Mouse (Mus musculus) forebrain, embryonic 14.5 days (tissue): ENCODE measurements around the gene Scn3b. TPM values are rescaled to one million over a fixed set of nuclear protein-coding genes. Genes with fewer than 3 reads are reported as not detected.

ENCODE experiments used
- ATAC-seq: fragments of 200-750 bp; cut with Nextera tagmentation; 2 replicates; pipeline ENCODE4 v1.8.0; 2017; ENCODE audit warnings: mild to moderate bottlenecking, moderate library complexity
- DNase-seq: peaks from one replicate; pipeline ENCODE4 v3.0.0-alpha.2; 2015; ENCODE audit warnings: low spot score
- H3K27ac ChIP-seq: fragments of 300-500 bp; sonication (generic); 2 replicates; pipeline ENCODE4 v1.5.1; 2014; ENCODE audit warnings: low read depth, mild to moderate bottlenecking, control low read depth, low read length, moderate library complexity
- H3K27me3 ChIP-seq: fragments of 300-500 bp; sonication (generic); replicated peaks from 2 replicates; pipeline ENCODE4 v1.6.1; 2014; ENCODE audit warnings: low read length, control low read depth, mixed read lengths; ENCODE audit not compliant: control insufficient read depth, insufficient read depth
- H3K36me3 ChIP-seq: fragments of 300-500 bp; sonication (generic); 2 replicates; pipeline ENCODE4 v1.6.1; 2014; ENCODE audit warnings: low read length, control low read depth; ENCODE audit not compliant: control insufficient read depth, insufficient read depth
- H3K4me1 ChIP-seq: fragments of 300-500 bp; sonication (generic); 2 replicates; pipeline ENCODE4 v1.6.1; 2014; ENCODE audit warnings: antibody characterized with exemption, low read length, control low read depth; ENCODE audit not compliant: control insufficient read depth, insufficient read depth
- H3K4me2 ChIP-seq: fragments of 300-500 bp; sonication (generic); 2 replicates; pipeline ENCODE4 v1.6.1; 2014; ENCODE audit warnings: mild to moderate bottlenecking, control low read depth, low read length
- H3K4me3 ChIP-seq: fragments of 300-500 bp; sonication (generic); 2 replicates; pipeline ENCODE4 v1.5.1; 2014; ENCODE audit warnings: low read depth, low read length, control low read depth
- H3K9ac ChIP-seq: fragments of 300-500 bp; sonication (generic); 2 replicates; pipeline ENCODE4 v1.6.1; 2014; ENCODE audit warnings: mild to moderate bottlenecking, low read length, control low read depth, moderate library complexity
- H3K9me3 ChIP-seq: fragments of 300-500 bp; sonication (generic); replicated peaks from 2 replicates; pipeline ENCODE4 v1.6.1; 2016; ENCODE audit warnings: low read length, control low read depth, mixed read lengths; ENCODE audit not compliant: control insufficient read depth
- WGBS: fragments of 180-500 bp; shearing (Covaris S2); extraction: QIAGEN DNeasy Blood & Tissue Kit; methylation state at CpG from one replicate; pipeline ENCODE4 v1.1.7; 2014; 5-methylcytosine and 5-hydroxymethylcytosine counted together
- polyA plus RNA-seq: library from polyadenylated mRNA; unstranded; fragments of >200 nt; fragmentation: Nextera tagmentation; extraction: Ambion mirVana; gene quantifications from 2 replicates; pipeline ENCODE4 v1.2.1, GENCODE M21; 2014

The Scn3b gene
- polyA plus RNA-seq, 1 experiment from 2014 or later: 88.6 TPM

- Histone ChIP-seq H3K36me3 (no peaks in the 10 kb centered on the region), H3K4me3 (no peak overlapping the region), H3K27me3 (no peaks in the 10 kb centered on the region), H3K4me1 (peaks cover 10% of the 10 kb centered on the region; the same call in 1 of the 2 replicates), H3K9ac (no peak overlapping the region), H3K9me3 (no peaks in the 10 kb centered on the region), H3K4me2 (no peak overlapping the region), H3K27ac (no peak overlapping the region)
- no peak for ATAC-seq
- DNase-seq: no peak
- WGBS: 15% methylated on average over 4 of the region's 4 CpGs
Measured at GRCm38 (mm10) chr9:40239749-40240148, 29.3 kb upstream of the Scn3b start.

- H3K27me3 ChIP-seq: no peaks in the 10 kb centered on the region
- DNase-seq (no peak), ATAC-seq (no peak)
- 31% methylated on average over 5 of the region's 5 CpGs for WGBS
- no peaks in the 10 kb centered on the region for H3K9me3 ChIP-seq
- no peak overlapping the region for H3K4me3 ChIP-seq
- H3K9ac ChIP-seq: no peak overlapping the region
- H3K4me1 ChIP-seq: peaks cover 10% of the 10 kb centered on the region; the same call in 1 of the 2 replicates
- no peaks in the 10 kb centered on the region for H3K36me3 ChIP-seq
- H3K4me2 ChIP-seq: peak overlapping the region; percentile 57; the same call in 1 of the 2 replicates
- no peak overlapping the region for H3K27ac ChIP-seq
Measured at GRCm38 (mm10) chr9:40240311-40240710, 28.7 kb upstream of the Scn3b start.

- under 1% methylated on average over 15 of the region's 15 CpGs for WGBS
- Histone ChIP-seq H3K27ac (peak overlapping the region; percentile 81), H3K4me1 (peaks cover 10% of the 10 kb centered on the region; the same call in 1 of the 2 replicates), H3K9ac (peak overlapping the region; percentile 67), H3K27me3 (no peaks in the 10 kb centered on the region), H3K36me3 (no peaks in the 10 kb centered on the region), H3K4me3 (peak overlapping the region; percentile 39), H3K9me3 (no peaks in the 10 kb centered on the region), H3K4me2 (peak overlapping the region; percentile 57)
- DNase-seq (peak; percentile 85), ATAC-seq (peak; percentile 88)
Measured at GRCm38 (mm10) chr9:40241223-40241801, 27.7 kb upstream of the Scn3b start.

GRCm38 (mm10) chr9:40241951-40242888 lies 26.8 kb upstream of the Scn3b start:
- H3K9ac ChIP-seq: peak overlapping the region; percentile 67
- ATAC-seq (peak; percentile 82), DNase-seq (peak; percentile 90)
- no peaks in the 10 kb centered on the region for H3K9me3 ChIP-seq
- peaks cover 10% of the 10 kb centered on the region; the same call in 1 of the 2 replicates for H3K4me1 ChIP-seq
- H3K4me3 ChIP-seq: peak overlapping the region; percentile 39
- WGBS: 54% methylated on average over 13 of the region's 13 CpGs
- H3K27ac ChIP-seq: peak overlapping the region; percentile 81
- H3K4me2 ChIP-seq: peak overlapping the region; percentile 57
- no peaks in the 10 kb centered on the region for H3K36me3 ChIP-seq
- H3K27me3 ChIP-seq: no peaks in the 10 kb centered on the region

- DNase-seq (no peak), ATAC-seq (no peak)
- H3K4me2 ChIP-seq: no peak overlapping the region
- WGBS: 89% methylated on average over 9 of the region's 9 CpGs
- H3K36me3 ChIP-seq: no peaks in the 10 kb centered on the region
- H3K9me3 ChIP-seq: no peaks in the 10 kb centered on the region
- H3K4me1 ChIP-seq: peaks cover 9% of the 10 kb centered on the region; the same call in 1 of the 2 replicates
- H3K27ac ChIP-seq: no peak overlapping the region
- H3K4me3 ChIP-seq: no peak overlapping the region
- H3K27me3 ChIP-seq: no peaks in the 10 kb centered on the region
- H3K9ac ChIP-seq: no peak overlapping the region
Measured at GRCm38 (mm10) chr9:40245466-40245865, 23.6 kb upstream of the Scn3b start.

- Histone ChIP-seq H3K9me3 (no peaks in the 10 kb centered on the region), H3K4me2 (no peak overlapping the region), H3K36me3 (no peaks in the 10 kb centered on the region), H3K27ac (no peak overlapping the region), H3K27me3 (no peaks in the 10 kb centered on the region), H3K4me1 (peaks cover 3% of the 10 kb centered on the region; the same call in 1 of the 2 replicates), H3K4me3 (no peak overlapping the region), H3K9ac (no peak overlapping the region)
- 82% methylated on average over 7 of the region's 7 CpGs for WGBS
- ATAC-seq (no peak), DNase-seq (no peak)
Measured at GRCm38 (mm10) chr9:40245974-40246665, 22.9 kb upstream of the Scn3b start.

- Histone ChIP-seq H3K9me3 (no peaks in the 10 kb centered on the region), H3K4me2 (no peak overlapping the region), H3K27ac (no peak overlapping the region), H3K27me3 (no peaks in the 10 kb centered on the region), H3K4me1 (no peaks in the 10 kb centered on the region; the same call in 1 of the 2 replicates), H3K4me3 (no peak overlapping the region), H3K9ac (no peak overlapping the region), H3K36me3 (no peaks in the 10 kb centered on the region)
- ATAC-seq: no peak
- no peak for DNase-seq
- 74% methylated on average over 6 of the region's 6 CpGs for WGBS
Measured at GRCm38 (mm10) chr9:40246702-40247101, 22.3 kb upstream of the Scn3b start.

- H3K9ac ChIP-seq: no peak overlapping the region
- H3K36me3 ChIP-seq: no peaks in the 10 kb centered on the region
- H3K27me3 ChIP-seq: no peaks in the 10 kb centered on the region
- DNase-seq (no peak), ATAC-seq (no peak)
- no peak overlapping the region for H3K4me2 ChIP-seq
- 74% methylated on average over 1 of the region's 1 CpGs for WGBS
- no peaks in the 10 kb centered on the region for H3K9me3 ChIP-seq
- no peaks in the 10 kb centered on the region for H3K4me1 ChIP-seq
- H3K27ac ChIP-seq: no peak overlapping the region
- H3K4me3 ChIP-seq: no peak overlapping the region
Measured at GRCm38 (mm10) chr9:40249106-40249505, 19.9 kb upstream of the Scn3b start.
